Mouse (Mus musculus): ENCODE results near the gene Tcp11l2. TPM values are rescaled to one million over a fixed set of nuclear protein-coding genes. Genes with fewer than 3 reads are reported as not detected.

Gene Tcp11l2
- polyA plus RNA-seq, 1 experiment from 2014 or later = 16.8 TPM

GRCm38 (mm10) chr10:84562567-84563554, 13.6 kb upstream of the Tcp11l2 start:
- Histone ChIP-seq H3K4me2 (no peak overlapping the region), H3K27me3 (no peaks in the 10 kb centered on the region), H3K27ac (no peak overlapping the region), H3K4me1 (peaks cover 5% of the 10 kb centered on the region; the same call in 1 of the 2 replicates), H3K36me3 (no peaks in the 10 kb centered on the region), H3K9ac (no peak overlapping the region), H3K9me3 (replicated peaks) (peaks cover 5% of the 10 kb centered on the region; the same call in 1 of the 2 replicates), H3K4me3 (replicated peaks) (no peak overlapping the region)
- ATAC-seq (replicated peaks; ENCODE audit: low FRiP score) = peak; percentile 80
- WGBS = 65% methylated on average over 13 of the region's 13 CpGs

- 80% methylated on average over 8 of the region's 8 CpGs for WGBS
Observed at GRCm38 (mm10) chr10:84564427-84564826, 12.0 kb upstream of the Tcp11l2 start.

DNA sequence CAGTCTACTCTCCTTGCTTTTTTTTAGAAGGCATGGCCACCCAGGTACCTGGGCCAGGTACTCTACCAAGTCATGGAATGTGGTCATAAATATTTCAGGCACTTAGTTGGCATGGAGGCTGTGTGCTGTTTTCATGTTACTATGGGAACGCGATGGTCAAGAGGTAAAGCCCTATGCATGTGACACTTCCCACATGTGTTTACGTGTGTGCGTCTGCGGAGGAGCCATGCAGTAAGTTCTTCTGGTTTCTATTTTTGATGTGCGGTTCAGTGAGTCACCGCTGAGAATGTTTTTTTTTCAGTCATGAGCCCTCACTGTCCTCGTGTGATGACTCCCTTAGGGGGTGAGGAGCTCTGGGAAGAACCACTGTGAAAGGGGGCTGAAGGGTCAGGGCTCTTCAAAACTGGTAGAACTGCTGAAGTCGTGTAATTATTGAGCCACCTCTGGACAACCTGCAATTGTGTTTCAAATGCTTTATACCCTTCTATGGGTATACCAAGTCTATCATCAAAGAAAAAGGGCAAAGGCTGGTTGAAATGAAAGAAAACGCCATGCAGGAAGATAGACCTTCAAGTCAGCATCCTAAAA, 5.3 kb upstream of the Tcp11l2 start:
- no peaks in the 10 kb centered on the region for H3K36me3 ChIP-seq

More at GRCm38 (mm10) chr10:84564427-84564826, 12.0 kb upstream of the Tcp11l2 start:
- ATAC-seq (replicated peaks; ENCODE audit: low FRiP score) = no peak
- Histone ChIP-seq H3K36me3 (no peaks in the 10 kb centered on the region), H3K27me3 (no peaks in the 10 kb centered on the region), H3K4me1 (peaks cover 5% of the 10 kb centered on the region; the same call in 1 of the 2 replicates), H3K27ac (no peak overlapping the region), H3K9me3 (replicated peaks) (no peaks in the 10 kb centered on the region), H3K9ac (no peak overlapping the region), H3K4me2 (no peak overlapping the region), H3K4me3 (replicated peaks) (no peak overlapping the region)

GRCm38 (mm10) chr10:84573671-84574420, 2.6 kb upstream of the Tcp11l2 start:
- Histone ChIP-seq H3K4me3 (replicated peaks) (no peak overlapping the region), H3K36me3 (no peaks in the 10 kb centered on the region), H3K4me1 (peaks cover 10% of the 10 kb centered on the region), H3K27me3 (0 out of 2 replicates have a peak, but pooled peaks cover 4% of the 10 kb centered on the region), H3K4me2 (no peak overlapping the region), H3K27ac (no peak overlapping the region), H3K9me3 (replicated peaks) (no peaks in the 10 kb centered on the region), H3K9ac (no peak overlapping the region)
- ATAC-seq (replicated peaks; ENCODE audit: low FRiP score) = no peak
- WGBS = 67% methylated on average over 5 of the region's 5 CpGs

More for the DNA sequence above, 5.3 kb upstream of the Tcp11l2 start:
- 78% methylated on average over 10 of the region's 10 CpGs for WGBS
- no peak overlapping the region for H3K4me2 ChIP-seq
- H3K9ac ChIP-seq = no peak overlapping the region
- H3K27me3 ChIP-seq = 0 out of 2 replicates have a peak, but pooled peaks cover 4% of the 10 kb centered on the region
- no peaks in the 10 kb centered on the region for H3K4me1 ChIP-seq
- H3K4me3 ChIP-seq (replicated peaks) = no peak overlapping the region
- no peaks in the 10 kb centered on the region for H3K9me3 ChIP-seq (replicated peaks)
- no peak for ATAC-seq (replicated peaks; ENCODE audit: low FRiP score)
- no peak overlapping the region for H3K27ac ChIP-seq

DNA sequence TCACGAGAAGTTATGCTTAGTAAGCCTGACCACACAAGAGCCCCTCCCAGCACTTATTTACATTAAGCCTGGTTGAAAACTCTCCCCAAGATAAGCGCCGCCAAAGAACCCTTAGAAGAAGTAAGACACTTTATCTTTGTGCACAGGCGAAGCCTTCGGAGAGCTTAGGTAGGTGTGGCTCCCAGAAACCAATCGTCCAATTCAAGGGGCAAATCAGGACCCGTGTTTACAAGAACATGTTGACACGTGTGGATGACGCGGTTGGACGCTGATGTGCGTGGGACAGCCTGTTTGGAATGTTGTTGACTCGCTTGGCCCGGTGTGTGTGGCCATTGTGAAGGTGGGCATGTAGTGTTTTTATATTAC, 414 bp upstream of the Tcp11l2 start:
- ATAC-seq (replicated peaks; ENCODE audit: low FRiP score) = peak; percentile 86
- WGBS = under 1% methylated on average over 14 of the region's 14 CpGs
- H3K36me3 ChIP-seq = no peaks in the 10 kb centered on the region
- H3K4me3 ChIP-seq (replicated peaks) = peak overlapping the region; percentile 89
- 0 out of 2 replicates have a peak, but pooled peaks cover 4% of the 10 kb centered on the region for H3K27me3 ChIP-seq
- H3K4me1 ChIP-seq = peaks cover 10% of the 10 kb centered on the region
- H3K4me2 ChIP-seq = peak overlapping the region; percentile 90
- H3K9me3 ChIP-seq (replicated peaks) = no peaks in the 10 kb centered on the region
- H3K9ac ChIP-seq = peak overlapping the region; percentile 37; the same call in 1 of the 2 replicates
- peak overlapping the region; percentile 55; the same call in 1 of the 2 replicates for H3K27ac ChIP-seq

- H3K36me3 ChIP-seq = no peaks in the 10 kb centered on the region
- peak; percentile 41 for ATAC-seq (replicated peaks; ENCODE audit: low FRiP score)
Observed at GRCm38 (mm10) chr10:84577071-84577727, 773 bp downstream of the Tcp11l2 start.

DNA sequence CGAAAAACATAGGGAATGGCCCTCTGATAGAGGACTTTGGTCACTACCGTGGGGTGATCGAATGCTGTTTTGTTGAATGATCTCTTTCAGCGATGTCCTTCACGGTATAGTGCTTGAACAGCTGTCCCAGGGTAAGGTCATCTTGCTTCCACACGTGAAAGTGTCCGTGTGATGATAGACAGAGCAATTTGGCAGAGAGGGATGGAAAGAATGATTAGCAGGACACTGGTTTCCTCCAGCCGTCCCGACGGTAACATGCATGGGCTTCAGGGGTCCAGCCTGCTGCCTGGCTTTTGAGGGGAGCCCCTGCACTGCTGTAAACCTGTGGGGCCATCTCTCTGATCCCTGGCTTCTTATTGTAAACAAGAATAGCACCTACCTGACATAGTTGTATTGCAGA, 2.3 kb downstream of the Tcp11l2 start:
- H3K4me1 ChIP-seq = peaks cover 15% of the 10 kb centered on the region
- H3K36me3 ChIP-seq = no peaks in the 10 kb centered on the region
- ATAC-seq (replicated peaks; ENCODE audit: low FRiP score) = no peak
- H3K27me3 ChIP-seq = 0 out of 2 replicates have a peak, but pooled peaks cover 4% of the 10 kb centered on the region
- H3K4me2 ChIP-seq = no peak overlapping the region
- H3K9ac ChIP-seq = no peak overlapping the region
- H3K9me3 ChIP-seq (replicated peaks) = no peaks in the 10 kb centered on the region
- WGBS = 85% methylated on average over 10 of the region's 10 CpGs
- no peak overlapping the region for H3K4me3 ChIP-seq (replicated peaks)
- no peak overlapping the region for H3K27ac ChIP-seq

More at GRCm38 (mm10) chr10:84577071-84577727, 773 bp downstream of the Tcp11l2 start:
- peak overlapping the region; percentile 90 for H3K4me2 ChIP-seq
- peak overlapping the region; percentile 89 for H3K4me3 ChIP-seq (replicated peaks)
- WGBS = 2% methylated on average over 38 of the region's 38 CpGs
- H3K9me3 ChIP-seq (replicated peaks) = no peaks in the 10 kb centered on the region
- peaks cover 15% of the 10 kb centered on the region for H3K4me1 ChIP-seq
- peak overlapping the region; percentile 56 for H3K9ac ChIP-seq
- peak overlapping the region; percentile 83 for H3K27ac ChIP-seq
- H3K27me3 ChIP-seq = 0 out of 2 replicates have a peak, but pooled peaks cover 4% of the 10 kb centered on the region

GRCm38 (mm10) chr10:84579527-84579926, 3.1 kb downstream of the Tcp11l2 start:
- H3K9me3 ChIP-seq (replicated peaks) = no peaks in the 10 kb centered on the region
- ATAC-seq (replicated peaks; ENCODE audit: low FRiP score) = no peak
- no peak overlapping the region for H3K4me2 ChIP-seq
- no peaks in the 10 kb centered on the region for H3K36me3 ChIP-seq
- no peak overlapping the region for H3K4me3 ChIP-seq (replicated peaks)
- WGBS = 81% methylated on average over 2 of the region's 2 CpGs
- H3K27me3 ChIP-seq = 0 out of 2 replicates have a peak, but pooled peaks cover 4% of the 10 kb centered on the region
- H3K9ac ChIP-seq = no peak overlapping the region
- peaks cover 15% of the 10 kb centered on the region for H3K4me1 ChIP-seq
- no peak overlapping the region for H3K27ac ChIP-seq

GRCm38 (mm10) chr10:84581191-84581590, 4.8 kb downstream of the Tcp11l2 start:
- Histone ChIP-seq H3K36me3 (no peaks in the 10 kb centered on the region), H3K4me2 (no peak overlapping the region), H3K27ac (no peak overlapping the region), H3K4me1 (peaks cover 15% of the 10 kb centered on the region), H3K9me3 (replicated peaks) (no peaks in the 10 kb centered on the region), H3K27me3 (no peaks in the 10 kb centered on the region), H3K4me3 (replicated peaks) (no peak overlapping the region), H3K9ac (no peak overlapping the region)
- no peak for ATAC-seq (replicated peaks; ENCODE audit: low FRiP score)
- WGBS = 46% methylated on average over 8 of the region's 8 CpGs

- WGBS = 78% methylated on average over 7 of the region's 7 CpGs
- no peaks in the 10 kb centered on the region for H3K27me3 ChIP-seq
- no peak for ATAC-seq (replicated peaks; ENCODE audit: low FRiP score)
- H3K27ac ChIP-seq = no peak overlapping the region
- no peaks in the 10 kb centered on the region for H3K9me3 ChIP-seq (replicated peaks)
- H3K4me2 ChIP-seq = no peak overlapping the region
- H3K4me3 ChIP-seq (replicated peaks) = no peak overlapping the region
- no peak overlapping the region for H3K9ac ChIP-seq
- no peaks in the 10 kb centered on the region for H3K36me3 ChIP-seq
- peaks cover 14% of the 10 kb centered on the region for H3K4me1 ChIP-seq
Observed at GRCm38 (mm10) chr10:84582236-84582635, 5.8 kb downstream of the Tcp11l2 start.

Measured in kidney, embryonic 15.5 days (tissue).